Mouse (Mus musculus): ENCODE data around the gene Zfp335. TPM values are rescaled to one million over a fixed set of nuclear protein-coding genes. Genes with fewer than 3 reads are reported as not detected.

Zfp335 gene
- total and polyA plus RNA-seq, 3 experiments: 8.7 to 48.3 (median 30.6) TPM

GRCm38 (mm10) chr2:164953224-164953623, 41.7 kb upstream of the Zfp335 start:
- DNase-seq (ENCODE audit: low spot score) (peak; percentile 73), ATAC-seq (ENCODE audit: extremely low read depth, insufficient number of reproducible peaks, low FRiP score, poor library complexity, severe bottlenecking) (peak; percentile 49; the same call in 1 of the 2 replicates)
- peaks cover 6% of the 10 kb centered on the region for H3K9me3 ChIP-seq (replicated peaks)
- no peak overlapping the region for H3K4me3 ChIP-seq (ENCODE audit: low read depth, low read length)
- peaks cover 3% of the 10 kb centered on the region for H3K4me1 ChIP-seq (ENCODE audit: insufficient read depth, low read depth, low read length)
- TF ChIP-seq CTCF (IDR thresholded peaks at IDR 0.05; ENCODE audit: low read depth, low read length) (peak; percentile 44; the same call in 1 of the 2 replicates), TAL1 (conservative IDR thresholded peaks at IDR 0.05; ENCODE audit: low read depth, low read length) (no peak)
- no peaks in the 10 kb centered on the region for H3K36me3 ChIP-seq (replicated peaks)
- peaks cover 7% of the 10 kb centered on the region; the same call in 1 of the 2 replicates for H3K27me3 ChIP-seq (ENCODE audit: insufficient read depth, low read length)

DNA sequence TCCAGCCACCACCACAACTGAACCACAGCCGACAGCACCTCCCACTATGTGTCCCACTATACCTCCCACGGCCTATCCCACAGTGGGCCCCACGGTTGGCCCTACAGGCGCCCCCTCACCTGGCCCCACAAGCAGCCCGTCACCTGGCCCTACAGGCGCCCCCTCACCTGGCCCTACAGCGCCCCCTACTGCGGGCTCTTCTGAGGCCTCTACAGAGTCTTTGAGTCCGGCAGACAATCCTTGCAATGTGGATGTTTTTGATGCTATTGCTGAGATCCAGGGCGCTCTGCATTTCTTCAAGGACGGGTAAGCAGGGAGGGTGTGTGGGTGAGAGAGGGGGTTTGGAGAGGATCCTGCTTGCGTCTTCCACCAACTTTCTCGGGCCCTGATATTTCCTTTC, 40.9 kb upstream of the Zfp335 start:
- no peak overlapping the region for H3K4me3 ChIP-seq (ENCODE audit: low read depth, low read length)
- H3K9me3 ChIP-seq (replicated peaks): peaks cover 6% of the 10 kb centered on the region
- DNase-seq (ENCODE audit: low spot score) (no peak), ATAC-seq (ENCODE audit: extremely low read depth, insufficient number of reproducible peaks, low FRiP score, poor library complexity, severe bottlenecking) (no peak)
- no peaks in the 10 kb centered on the region for H3K36me3 ChIP-seq (replicated peaks)
- peaks cover 7% of the 10 kb centered on the region; the same call in 1 of the 2 replicates for H3K27me3 ChIP-seq (ENCODE audit: insufficient read depth, low read length)
- 0 out of 2 replicates have a peak, but pooled peaks have one; percentile 13 for TF ChIP-seq CTCF (IDR thresholded peaks at IDR 0.05; ENCODE audit: low read depth, low read length)
- TF ChIP-seq GATA1 (IDR thresholded peaks at IDR 0.05; ENCODE audit: borderline replicate concordance, low read length): no peak
- peaks cover 5% of the 10 kb centered on the region for H3K4me1 ChIP-seq (ENCODE audit: insufficient read depth, low read depth, low read length)

- H3K4me1 ChIP-seq (ENCODE audit: insufficient read depth, low read depth, low read length): peaks cover 5% of the 10 kb centered on the region
- H3K4me3 ChIP-seq (ENCODE audit: low read depth, low read length): no peak overlapping the region
- H3K9me3 ChIP-seq (replicated peaks): peaks cover 6% of the 10 kb centered on the region
- ATAC-seq (ENCODE audit: extremely low read depth, insufficient number of reproducible peaks, low FRiP score, poor library complexity, severe bottlenecking): no peak
- H3K36me3 ChIP-seq (replicated peaks): no peaks in the 10 kb centered on the region
- TF ChIP-seq GATA2 (IDR thresholded peaks at IDR 0.05; ENCODE audit: borderline replicate concordance, low read depth, low read length) (no peak), CTCF (IDR thresholded peaks at IDR 0.05; ENCODE audit: low read depth, low read length) (0 out of 2 replicates have a peak, but pooled peaks have one; percentile 30), TAL1 (conservative IDR thresholded peaks at IDR 0.05; ENCODE audit: low read depth, low read length) (no peak)
- no peak for DNase-seq (ENCODE audit: low spot score)
- H3K27me3 ChIP-seq (ENCODE audit: insufficient read depth, low read length): peaks cover 7% of the 10 kb centered on the region; the same call in 1 of the 2 replicates
Measured at GRCm38 (mm10) chr2:164951745-164952144, 40.2 kb upstream of the Zfp335 start.

DNA sequence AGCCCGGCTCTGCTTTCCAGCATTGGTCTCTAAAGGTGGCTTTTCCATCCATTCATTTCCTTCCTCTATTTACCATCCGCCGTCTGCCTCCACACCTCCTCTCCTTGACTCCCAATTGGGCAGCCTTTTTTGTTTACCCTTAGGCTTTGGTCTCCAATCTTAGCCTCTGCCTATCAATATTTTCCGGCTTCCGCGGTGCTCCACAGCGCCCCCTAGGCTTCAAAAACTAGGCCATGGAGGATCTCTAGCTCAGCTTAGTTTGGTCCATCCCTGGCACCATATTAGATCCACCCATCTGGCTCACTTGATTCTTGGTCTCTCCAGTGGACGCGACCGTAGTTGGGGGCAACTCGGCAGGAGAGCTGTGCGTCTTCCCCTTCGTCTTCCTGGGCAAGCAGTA, 38.9 kb upstream of the Zfp335 start:
- ATAC-seq (ENCODE audit: extremely low read depth, insufficient number of reproducible peaks, low FRiP score, poor library complexity, severe bottlenecking) (no peak), DNase-seq (ENCODE audit: low spot score) (no peak)
- peaks cover 5% of the 10 kb centered on the region for H3K4me1 ChIP-seq (ENCODE audit: insufficient read depth, low read depth, low read length)
- no peak for TF ChIP-seq GATA1 (IDR thresholded peaks at IDR 0.05; ENCODE audit: borderline replicate concordance, low read length)
- no peak for TF ChIP-seq GATA2 (IDR thresholded peaks at IDR 0.05; ENCODE audit: borderline replicate concordance, low read depth, low read length)
- no peak for TF ChIP-seq CTCF (IDR thresholded peaks at IDR 0.05; ENCODE audit: low read depth, low read length)
- no peak for TF ChIP-seq TAL1 (conservative IDR thresholded peaks at IDR 0.05; ENCODE audit: low read depth, low read length)
- no peak for TF ChIP-seq POLR2AphosphoS5 (IDR thresholded peaks at IDR 0.05; ENCODE audit: insufficient replicate concordance, low read depth, low read length)
- peaks cover 7% of the 10 kb centered on the region; the same call in 1 of the 2 replicates for H3K27me3 ChIP-seq (ENCODE audit: insufficient read depth, low read length)
- H3K36me3 ChIP-seq (replicated peaks): no peaks in the 10 kb centered on the region
- no peak overlapping the region for H3K4me3 ChIP-seq (ENCODE audit: low read depth, low read length)
- H3K9me3 ChIP-seq (replicated peaks): peaks cover 6% of the 10 kb centered on the region

- Histone ChIP-seq H3K36me3 (replicated peaks) (no peaks in the 10 kb centered on the region), H3K4me3 (ENCODE audit: low read depth, low read length) (no peak overlapping the region), H3K27me3 (ENCODE audit: insufficient read depth, low read length) (peaks cover 7% of the 10 kb centered on the region; the same call in 1 of the 2 replicates), H3K4me1 (ENCODE audit: insufficient read depth, low read depth, low read length) (peaks cover 5% of the 10 kb centered on the region), H3K9me3 (replicated peaks) (peaks cover 6% of the 10 kb centered on the region)
- DNase-seq (ENCODE audit: low spot score) (no peak), ATAC-seq (ENCODE audit: extremely low read depth, insufficient number of reproducible peaks, low FRiP score, poor library complexity, severe bottlenecking) (no peak)
- TF ChIP-seq GATA2 (IDR thresholded peaks at IDR 0.05; ENCODE audit: borderline replicate concordance, low read depth, low read length) (no peak), GATA1 (IDR thresholded peaks at IDR 0.05; ENCODE audit: borderline replicate concordance, low read length) (no peak), CTCF (IDR thresholded peaks at IDR 0.05; ENCODE audit: low read depth, low read length) (no peak), TAL1 (conservative IDR thresholded peaks at IDR 0.05; ENCODE audit: low read depth, low read length) (no peak), POLR2AphosphoS5 (IDR thresholded peaks at IDR 0.05; ENCODE audit: insufficient replicate concordance, low read depth, low read length) (no peak)
Measured at GRCm38 (mm10) chr2:164948962-164949361, 37.4 kb upstream of the Zfp335 start.

DNA sequence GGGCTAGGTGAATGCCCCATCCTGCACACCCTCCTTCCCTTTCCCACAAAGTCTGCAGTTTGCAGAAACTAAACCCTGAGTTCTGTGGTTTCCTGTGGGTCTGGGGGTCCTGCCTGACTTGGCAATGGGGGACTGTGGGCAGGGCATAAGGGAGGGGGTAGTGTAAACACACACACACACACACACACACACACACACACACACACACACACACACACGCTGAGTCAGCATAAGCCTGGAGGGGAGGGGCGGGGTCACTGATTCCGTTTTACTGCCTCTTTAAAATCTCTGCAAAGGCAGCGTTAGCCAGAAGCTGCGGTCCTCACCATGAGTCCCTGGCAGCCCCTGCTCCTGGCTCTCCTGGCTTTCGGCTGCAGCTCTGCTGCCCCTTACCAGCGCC, 36.4 kb upstream of the Zfp335 start:
- peaks cover 6% of the 10 kb centered on the region for H3K9me3 ChIP-seq (replicated peaks)
- no peak for ATAC-seq (ENCODE audit: extremely low read depth, insufficient number of reproducible peaks, low FRiP score, poor library complexity, severe bottlenecking)
- no peak for DNase-seq (ENCODE audit: low spot score)
- peaks cover 7% of the 10 kb centered on the region; the same call in 1 of the 2 replicates for H3K27me3 ChIP-seq (ENCODE audit: insufficient read depth, low read length)
- H3K36me3 ChIP-seq (replicated peaks): no peaks in the 10 kb centered on the region
- peaks cover 7% of the 10 kb centered on the region for H3K4me1 ChIP-seq (ENCODE audit: insufficient read depth, low read depth, low read length)
- H3K4me3 ChIP-seq (ENCODE audit: low read depth, low read length): no peak overlapping the region
- no peak for TF ChIP-seq GATA2 (IDR thresholded peaks at IDR 0.05; ENCODE audit: borderline replicate concordance, low read depth, low read length)
- no peak for TF ChIP-seq POLR2AphosphoS5 (IDR thresholded peaks at IDR 0.05; ENCODE audit: insufficient replicate concordance, low read depth, low read length)
- TF ChIP-seq TAL1 (conservative IDR thresholded peaks at IDR 0.05; ENCODE audit: low read depth, low read length): no peak
- no peak for TF ChIP-seq GATA1 (IDR thresholded peaks at IDR 0.05; ENCODE audit: borderline replicate concordance, low read length)
- TF ChIP-seq CTCF (IDR thresholded peaks at IDR 0.05; ENCODE audit: low read depth, low read length): no peak

- TF ChIP-seq POLR2AphosphoS5 (IDR thresholded peaks at IDR 0.05; ENCODE audit: insufficient replicate concordance, low read depth, low read length) (no peak), GATA2 (IDR thresholded peaks at IDR 0.05; ENCODE audit: borderline replicate concordance, low read depth, low read length) (no peak), TAL1 (conservative IDR thresholded peaks at IDR 0.05; ENCODE audit: low read depth, low read length) (no peak), GATA1 (IDR thresholded peaks at IDR 0.05; ENCODE audit: borderline replicate concordance, low read length) (no peak), CTCF (IDR thresholded peaks at IDR 0.05; ENCODE audit: low read depth, low read length) (no peak)
- Histone ChIP-seq H3K36me3 (replicated peaks) (no peaks in the 10 kb centered on the region), H3K27me3 (ENCODE audit: insufficient read depth, low read length) (peaks cover 7% of the 10 kb centered on the region; the same call in 1 of the 2 replicates), H3K9me3 (replicated peaks) (peaks cover 6% of the 10 kb centered on the region), H3K4me3 (ENCODE audit: low read depth, low read length) (no peak overlapping the region), H3K4me1 (ENCODE audit: insufficient read depth, low read depth, low read length) (peaks cover 11% of the 10 kb centered on the region)
- DNase-seq (ENCODE audit: low spot score): no peak
- ATAC-seq (ENCODE audit: extremely low read depth, insufficient number of reproducible peaks, low FRiP score, poor library complexity, severe bottlenecking): no peak
Measured at GRCm38 (mm10) chr2:164947506-164947905, 35.9 kb upstream of the Zfp335 start.
